Mouse (Mus musculus) embryonic facial prominence, embryonic 15.5 days (tissue): Measurements from ENCODE around the gene Gpc6. TPM values are rescaled to one million over a fixed set of nuclear protein-coding genes. Genes with fewer than 3 reads are reported as not detected.
A peak's percentile ranks its signal among the peaks of the same experiment; 100 is the strongest.

Experiments used
- ATAC-seq: fragments of 200-750 bp; cut with Nextera tagmentation; 2 replicates; pipeline ENCODE4 v1.8.0; 2017; ENCODE audit warnings: low read depth, moderate TSS enrichment; ENCODE audit not compliant: insufficient number of reproducible peaks, low FRiP score, low TSS enrichment
- H3K27ac ChIP-seq: fragments of 300-500 bp; sonication (generic); replicated peaks from 2 replicates; pipeline ENCODE4 v1.5.1; 2015; ENCODE audit warnings: mild to moderate bottlenecking, inconsistent platforms
- H3K27me3 ChIP-seq: fragments of 300-500 bp; sonication (generic); 2 replicates; pipeline ENCODE4 v1.6.1; 2015; ENCODE audit warnings: inconsistent platforms
- H3K36me3 ChIP-seq: fragments of 300-500 bp; sonication (generic); 2 replicates; pipeline ENCODE4 v1.6.1; 2015; ENCODE audit warnings: mild to moderate bottlenecking, inconsistent platforms
- H3K4me1 ChIP-seq: fragments of 300-500 bp; sonication (generic); 2 replicates; pipeline ENCODE4 v1.6.1; 2015; ENCODE audit warnings: inconsistent platforms
- H3K4me2 ChIP-seq: fragments of 300-500 bp; sonication (generic); replicated peaks from 2 replicates; pipeline ENCODE4 v1.6.1; 2015; ENCODE audit warnings: mild to moderate bottlenecking, inconsistent platforms
- H3K4me3 ChIP-seq: fragments of 300-500 bp; sonication (generic); replicated peaks from 2 replicates; pipeline ENCODE4 v1.5.1; 2015; ENCODE audit warnings: mild to moderate bottlenecking, inconsistent platforms
- H3K9ac ChIP-seq: fragments of 300-500 bp; sonication (generic); 2 replicates; pipeline ENCODE4 v1.6.1; 2015; ENCODE audit warnings: inconsistent platforms
- H3K9me3 ChIP-seq: fragments of 300-500 bp; sonication (generic); replicated peaks from 2 replicates; pipeline ENCODE4 v1.6.1; 2016; ENCODE audit warnings: inconsistent platforms
- WGBS: fragments of 180-500 bp; shearing (Covaris S2); methylation state at CpG from one replicate; pipeline ENCODE4 v1.1.7; 2015; 5-methylcytosine and 5-hydroxymethylcytosine counted together
- polyA plus RNA-seq: library from polyadenylated mRNA; unstranded; fragments of >200 nt; fragmentation: Nextera tagmentation; extraction: Ambion mirVana; gene quantifications from 2 replicates; pipeline ENCODE4 v1.2.1, GENCODE M21; 2015

The Gpc6 gene
- polyA plus RNA-seq, 1 experiment from 2014 or later = 42.3 TPM

DNA sequence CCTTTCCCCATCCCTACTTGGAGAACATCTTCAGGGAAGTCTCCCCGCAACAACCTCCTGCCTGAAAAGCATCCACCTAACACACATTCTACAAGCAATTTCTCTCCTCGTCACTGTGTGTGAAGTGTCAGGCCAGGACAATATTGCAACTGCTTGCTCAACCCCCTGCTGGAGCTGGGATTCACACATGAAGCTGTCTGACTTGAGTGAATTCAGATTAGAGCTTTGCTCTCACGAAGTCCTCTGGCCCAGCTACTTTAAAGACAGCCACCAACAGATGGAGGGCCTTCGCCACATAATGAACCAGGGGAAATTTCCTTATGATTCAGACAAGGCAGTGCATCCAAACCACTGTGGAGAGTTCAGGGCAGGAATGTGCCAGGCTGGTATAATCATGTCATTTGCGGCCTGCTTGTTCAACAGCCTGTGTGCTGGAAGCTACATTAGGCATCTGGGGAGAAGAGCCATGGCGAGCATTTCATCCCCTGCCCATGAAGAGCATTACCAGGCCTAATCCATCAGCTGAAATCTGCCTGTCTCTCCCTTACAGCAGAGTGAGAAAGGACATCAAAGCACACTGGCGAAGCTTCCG is 858.7 kb downstream of the Gpc6 start:
- Histone ChIP-seq H3K9me3 (no peaks in the 10 kb centered on the region), H3K4me3 (no peak overlapping the region), H3K27me3 (no peaks in the 10 kb centered on the region), H3K27ac (no peak overlapping the region), H3K4me2 (no peak overlapping the region), H3K9ac (no peak overlapping the region), H3K36me3 (no peaks in the 10 kb centered on the region), H3K4me1 (0 out of 2 replicates have a peak, but pooled peaks cover 8% of the 10 kb centered on the region)
- no peak; the same call in 1 of the 2 replicates for ATAC-seq
- WGBS = 73% methylated on average over 8 of the region's 8 CpGs

DNA sequence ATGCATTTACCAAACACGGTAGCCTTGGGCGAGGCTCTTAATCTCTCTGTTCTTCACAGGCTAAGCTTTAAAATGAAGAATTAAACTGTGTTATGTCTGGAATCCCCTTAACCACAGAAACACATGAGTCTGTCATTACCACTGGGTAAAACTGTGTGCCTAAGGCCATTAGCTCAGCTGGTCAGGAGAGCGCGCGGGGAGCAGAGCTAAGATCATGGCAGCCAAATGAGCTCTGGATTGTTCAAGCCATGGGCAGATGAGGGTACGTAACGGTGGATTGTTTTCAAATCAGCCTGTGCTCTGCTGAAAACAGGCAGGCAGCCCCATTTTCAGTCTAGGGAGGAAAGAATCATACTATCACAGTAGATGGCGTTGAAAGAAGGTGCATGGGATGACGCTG is 859.8 kb downstream of the Gpc6 start:
- no peak for ATAC-seq
- H3K9ac ChIP-seq = no peak overlapping the region
- H3K4me3 ChIP-seq = no peak overlapping the region
- no peaks in the 10 kb centered on the region for H3K36me3 ChIP-seq
- no peaks in the 10 kb centered on the region for H3K9me3 ChIP-seq
- no peak overlapping the region for H3K27ac ChIP-seq
- H3K4me2 ChIP-seq = no peak overlapping the region
- WGBS = 53% methylated on average over 9 of the region's 9 CpGs
- H3K27me3 ChIP-seq = no peaks in the 10 kb centered on the region
- H3K4me1 ChIP-seq = 0 out of 2 replicates have a peak, but pooled peaks cover 8% of the 10 kb centered on the region

DNA sequence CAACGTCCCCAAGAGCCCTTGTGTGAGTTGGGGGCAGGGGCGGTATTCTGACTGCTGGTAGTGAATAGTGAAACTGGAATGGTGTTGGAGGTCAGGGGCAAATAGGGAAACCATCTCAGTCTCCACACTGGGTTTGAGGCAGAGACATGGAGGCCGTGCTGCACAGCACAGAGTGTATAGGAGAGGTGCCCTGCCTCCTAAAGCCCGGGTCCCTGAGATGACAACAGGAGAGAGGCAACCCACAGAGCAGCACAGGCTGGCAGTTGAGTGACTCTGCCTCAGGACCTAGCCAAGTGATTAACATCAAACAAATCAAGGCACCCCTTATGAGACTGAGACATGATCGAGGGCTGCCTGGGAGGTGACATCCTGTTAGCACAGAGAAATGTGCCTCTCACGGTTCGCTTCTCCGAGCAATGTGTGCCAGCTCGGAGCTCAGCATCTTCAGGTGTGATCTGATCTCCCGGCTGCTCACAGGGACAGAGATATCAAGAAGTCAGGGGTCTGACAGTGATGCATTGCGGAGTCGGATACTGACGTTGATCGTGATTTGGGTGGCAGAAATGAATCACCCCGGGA is 860.5 kb downstream of the Gpc6 start:
- no peak overlapping the region for H3K4me2 ChIP-seq
- H3K4me3 ChIP-seq = no peak overlapping the region
- H3K4me1 ChIP-seq = 0 out of 2 replicates have a peak, but pooled peaks cover 8% of the 10 kb centered on the region
- no peak overlapping the region for H3K27ac ChIP-seq
- no peaks in the 10 kb centered on the region for H3K36me3 ChIP-seq
- H3K27me3 ChIP-seq = no peaks in the 10 kb centered on the region
- H3K9me3 ChIP-seq = no peaks in the 10 kb centered on the region
- H3K9ac ChIP-seq = no peak overlapping the region
- 71% methylated on average over 15 of the region's 15 CpGs for WGBS
- no peak for ATAC-seq

DNA sequence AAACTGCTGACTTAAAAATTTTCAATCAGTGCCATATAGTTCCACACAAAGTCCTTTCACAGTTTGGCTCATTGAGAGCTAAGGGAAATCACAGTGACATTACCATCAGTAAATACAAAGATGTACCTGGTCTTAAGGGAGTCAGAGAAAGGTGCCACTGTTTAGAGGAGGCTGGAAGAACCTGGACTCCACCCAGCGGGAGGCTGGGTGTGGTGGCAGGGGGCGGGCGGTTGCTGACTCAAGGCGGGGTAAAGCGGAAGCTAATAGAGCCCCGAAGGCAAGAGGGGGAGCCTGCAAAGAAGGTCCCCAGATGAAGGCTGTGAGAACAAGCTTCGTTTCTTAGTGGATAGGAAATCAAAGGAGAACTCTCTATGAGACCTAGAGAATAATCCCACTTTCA is 861.5 kb downstream of the Gpc6 start:
- no peaks in the 10 kb centered on the region for H3K27me3 ChIP-seq
- H3K27ac ChIP-seq = no peak overlapping the region
- no peaks in the 10 kb centered on the region for H3K36me3 ChIP-seq
- H3K9me3 ChIP-seq = no peaks in the 10 kb centered on the region
- peak overlapping the region; percentile 38 for H3K4me2 ChIP-seq
- no peak overlapping the region for H3K9ac ChIP-seq
- 14% methylated on average over 7 of the region's 7 CpGs for WGBS
- H3K4me3 ChIP-seq = peak overlapping the region; percentile 8; the same call in 1 of the 2 replicates
- ATAC-seq = no peak
- H3K4me1 ChIP-seq = 0 out of 2 replicates have a peak, but pooled peaks cover 8% of the 10 kb centered on the region

DNA sequence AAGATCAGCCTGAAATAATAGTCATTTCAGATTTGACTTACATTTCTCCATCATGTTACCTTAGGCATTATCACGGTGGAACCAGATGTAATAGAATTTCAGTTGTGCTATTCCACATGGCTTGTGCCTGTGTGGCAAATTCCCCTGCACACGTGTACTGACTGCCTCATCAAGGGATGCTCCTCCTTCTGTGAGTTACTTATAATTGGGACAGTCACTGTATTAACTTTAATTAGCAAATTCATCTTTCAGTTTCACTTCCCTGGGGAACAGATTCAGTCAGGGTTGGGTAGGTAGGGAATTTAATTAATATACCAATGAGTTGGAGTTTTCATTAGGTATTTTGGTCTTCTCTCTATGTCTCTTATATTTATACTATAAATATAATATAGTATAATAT is 869.8 kb downstream of the Gpc6 start:
- Histone ChIP-seq H3K4me3 (no peak overlapping the region), H3K27ac (no peak overlapping the region), H3K9ac (no peak overlapping the region), H3K4me2 (no peak overlapping the region), H3K27me3 (no peaks in the 10 kb centered on the region), H3K9me3 (no peaks in the 10 kb centered on the region), H3K36me3 (no peaks in the 10 kb centered on the region), H3K4me1 (no peaks in the 10 kb centered on the region)
- no peak for ATAC-seq
- 81% methylated on average over 2 of the region's 2 CpGs for WGBS

DNA sequence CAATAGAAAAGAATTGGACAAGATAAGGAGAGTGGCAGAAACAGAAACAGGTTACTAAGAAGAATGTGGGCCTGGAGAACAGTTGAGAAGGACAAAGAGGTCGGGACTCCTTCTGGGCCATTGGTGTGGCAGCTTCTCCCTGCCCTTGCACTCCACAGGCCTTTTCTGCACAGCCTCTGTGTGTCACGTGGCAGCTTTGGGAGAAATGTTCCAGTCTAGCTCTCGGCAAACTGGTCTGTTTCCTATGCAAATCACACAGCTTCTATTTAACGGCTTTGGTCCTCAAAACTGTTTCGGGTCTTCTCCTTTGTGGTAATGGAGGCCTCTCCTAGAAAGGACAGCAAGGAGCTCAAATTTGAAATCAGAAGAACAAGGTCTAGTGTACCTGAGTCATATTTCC is 871.5 kb downstream of the Gpc6 start:
- 78% methylated on average over 5 of the region's 5 CpGs for whole genome bisulfite sequencing
- Histone ChIP-seq H3K4me1 (no peaks in the 10 kb centered on the region), H3K27me3 (no peaks in the 10 kb centered on the region), H3K27ac (no peak overlapping the region), H3K4me2 (no peak overlapping the region), H3K36me3 (no peaks in the 10 kb centered on the region), H3K9me3 (no peaks in the 10 kb centered on the region), H3K9ac (no peak overlapping the region), H3K4me3 (no peak overlapping the region)
- ATAC-seq = no peak

DNA sequence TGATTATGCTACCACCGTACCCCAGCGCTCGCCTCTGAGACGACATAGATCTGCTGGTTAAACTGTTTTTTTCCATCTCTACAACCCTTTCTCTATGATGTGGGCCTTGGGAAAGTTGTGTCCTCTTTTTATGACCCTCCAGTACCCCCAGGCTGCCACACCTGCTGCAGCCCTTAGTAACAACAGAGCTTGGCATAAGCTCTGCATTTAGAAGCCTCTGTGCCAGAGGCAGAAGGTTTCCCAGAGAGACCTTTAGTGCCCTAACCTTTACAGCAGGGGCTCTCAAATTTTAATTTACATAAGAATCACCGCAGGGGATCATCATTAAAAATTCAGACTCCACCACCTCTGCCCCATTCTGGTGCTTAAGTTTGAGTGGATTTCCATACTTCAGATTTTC is 875.3 kb downstream of the Gpc6 start:
- no peaks in the 10 kb centered on the region for H3K9me3 ChIP-seq
- no peaks in the 10 kb centered on the region for H3K4me1 ChIP-seq
- no peak overlapping the region for H3K9ac ChIP-seq
- H3K27me3 ChIP-seq = no peaks in the 10 kb centered on the region
- no peak overlapping the region for H3K4me2 ChIP-seq
- H3K27ac ChIP-seq = no peak overlapping the region
- H3K4me3 ChIP-seq = no peak overlapping the region
- ATAC-seq = no peak
- no peaks in the 10 kb centered on the region for H3K36me3 ChIP-seq
- 86% methylated on average over 5 of the region's 5 CpGs for WGBS

DNA sequence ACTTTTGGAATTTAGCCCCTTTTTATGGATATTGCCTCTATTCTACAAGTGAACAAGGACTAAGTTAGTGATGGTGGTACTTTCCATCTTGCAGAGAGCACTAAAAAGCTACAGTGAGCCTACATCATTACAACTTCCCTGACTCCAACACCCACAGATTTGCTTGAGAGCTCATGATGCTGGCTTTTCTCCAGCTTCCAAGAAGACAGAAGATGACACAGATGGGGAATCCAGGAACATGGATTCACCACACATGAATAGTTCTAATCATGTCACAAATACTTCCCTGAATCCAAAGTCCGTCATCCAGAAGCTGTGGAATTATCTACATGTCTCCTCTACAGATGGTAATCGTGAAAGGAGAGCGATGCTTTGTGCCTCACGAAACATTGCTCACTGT is 882.7 kb downstream of the Gpc6 start:
- H3K4me2 ChIP-seq = no peak overlapping the region
- H3K4me3 ChIP-seq = no peak overlapping the region
- WGBS = 93% methylated on average over 4 of the region's 4 CpGs
- no peak overlapping the region for H3K27ac ChIP-seq
- ATAC-seq = no peak
- no peaks in the 10 kb centered on the region for H3K27me3 ChIP-seq
- no peaks in the 10 kb centered on the region for H3K9me3 ChIP-seq
- H3K9ac ChIP-seq = no peak overlapping the region
- peaks cover 8% of the 10 kb centered on the region; the same call in 1 of the 2 replicates for H3K4me1 ChIP-seq
- H3K36me3 ChIP-seq = no peaks in the 10 kb centered on the region

DNA sequence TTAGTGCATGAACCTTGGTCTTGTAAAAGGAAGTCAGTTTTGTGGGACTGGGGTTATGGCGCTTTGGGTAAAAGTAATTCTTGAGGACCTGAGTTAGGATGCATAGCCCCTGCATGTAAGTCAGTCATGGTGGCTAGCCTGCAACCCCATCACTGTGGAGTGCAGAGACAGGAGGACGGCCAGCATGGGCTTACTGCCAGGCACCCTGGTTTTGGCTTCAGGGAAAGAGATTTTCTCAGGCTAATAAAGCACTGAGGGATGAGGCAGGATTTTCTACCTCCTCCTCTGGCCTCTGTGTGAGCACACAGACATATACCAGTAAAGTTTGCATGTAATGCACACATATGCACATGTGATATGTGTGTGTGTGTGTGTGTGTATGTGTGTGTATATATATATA is 883.2 kb downstream of the Gpc6 start:
- 87% methylated on average over 2 of the region's 2 CpGs for WGBS
- no peak for ATAC-seq
- Histone ChIP-seq H3K9ac (no peak overlapping the region), H3K36me3 (no peaks in the 10 kb centered on the region), H3K4me2 (no peak overlapping the region), H3K9me3 (no peaks in the 10 kb centered on the region), H3K27me3 (no peaks in the 10 kb centered on the region), H3K4me3 (no peak overlapping the region), H3K4me1 (peaks cover 8% of the 10 kb centered on the region; the same call in 1 of the 2 replicates), H3K27ac (no peak overlapping the region)

DNA sequence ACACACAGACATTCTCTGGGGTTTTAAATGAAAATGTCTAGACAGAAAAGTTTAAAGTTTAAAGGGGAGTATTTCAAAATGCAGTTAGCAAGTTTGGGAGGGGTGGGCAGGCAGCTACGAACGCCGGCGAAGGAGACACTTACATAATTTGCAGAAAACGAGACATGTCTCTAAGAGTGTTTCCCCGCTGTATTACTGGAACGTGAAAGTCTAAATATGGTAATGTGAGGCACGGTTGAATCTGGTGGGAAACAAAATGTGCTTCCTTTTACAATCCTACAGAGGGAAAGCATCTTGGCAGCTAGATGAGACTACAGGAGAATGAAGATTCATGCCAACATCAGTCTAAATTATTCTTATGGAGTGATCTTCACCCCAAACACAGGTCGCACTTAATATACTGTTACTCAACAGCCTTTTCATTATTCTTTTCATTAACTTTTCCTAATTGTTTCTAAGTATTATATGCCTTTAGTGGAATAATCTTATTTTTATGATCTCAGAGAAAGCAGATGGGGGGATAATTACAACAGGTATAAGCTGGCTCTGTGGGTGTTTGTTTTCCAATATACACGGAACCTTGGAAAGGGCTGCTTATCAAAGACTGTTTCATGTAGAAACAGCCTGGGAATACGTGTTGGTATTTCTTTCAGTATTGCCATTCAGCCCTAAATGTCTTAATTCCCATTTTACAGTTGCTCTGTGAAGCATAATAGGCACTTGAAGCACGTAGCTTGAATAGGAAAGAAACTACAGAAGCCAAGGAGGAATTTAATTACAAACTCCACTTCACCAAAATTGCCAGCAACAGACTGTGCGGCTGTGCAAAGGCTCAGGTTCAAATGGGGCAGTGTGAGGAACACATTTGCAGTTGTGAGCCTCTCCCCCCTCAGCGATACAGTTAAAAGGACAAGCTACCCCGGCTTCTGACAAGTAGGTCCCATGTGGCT is 885.5 kb downstream of the Gpc6 start:
- Histone ChIP-seq H3K4me3 (no peak overlapping the region), H3K27ac (no peak overlapping the region), H3K9me3 (no peaks in the 10 kb centered on the region), H3K36me3 (no peaks in the 10 kb centered on the region), H3K4me2 (no peak overlapping the region), H3K9ac (no peak overlapping the region), H3K27me3 (no peaks in the 10 kb centered on the region), H3K4me1 (peaks cover 8% of the 10 kb centered on the region; the same call in 1 of the 2 replicates)
- 0 out of 2 replicates have a peak, but pooled peaks have one; percentile 29 for ATAC-seq
- WGBS = 55% methylated on average over 15 of the region's 15 CpGs

DNA sequence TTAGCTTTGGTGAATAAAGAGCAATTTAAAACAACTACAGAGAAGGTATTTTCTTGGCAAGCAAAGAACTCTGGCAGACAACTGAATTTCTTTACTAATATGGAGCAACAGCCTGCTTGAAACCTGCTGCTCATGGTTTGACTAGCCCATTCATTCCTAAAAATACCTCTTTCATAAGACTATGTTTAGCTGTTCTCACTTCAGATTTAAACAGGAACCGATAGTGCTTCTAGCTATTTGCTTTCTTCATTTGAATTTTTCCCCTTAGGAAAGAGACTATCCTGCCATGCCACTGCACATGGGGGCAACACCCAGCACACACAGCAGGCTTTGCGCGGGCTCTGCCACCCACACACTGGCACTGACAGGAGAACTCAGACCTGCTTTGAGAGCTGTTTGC is 888.4 kb downstream of the Gpc6 start:
- WGBS = 56% methylated on average over 3 of the region's 3 CpGs
- Histone ChIP-seq H3K9me3 (no peaks in the 10 kb centered on the region), H3K36me3 (no peaks in the 10 kb centered on the region), H3K9ac (no peak overlapping the region), H3K4me2 (no peak overlapping the region), H3K4me1 (peaks cover 8% of the 10 kb centered on the region; the same call in 1 of the 2 replicates), H3K27me3 (no peaks in the 10 kb centered on the region), H3K4me3 (no peak overlapping the region), H3K27ac (no peak overlapping the region)
- no peak for ATAC-seq
